Mouse (Mus musculus) gastrocnemius, postnatal 14 days (tissue): Measurements from ENCODE around the gene Uncx. TPM values are rescaled to one million over a fixed set of nuclear protein-coding genes. Genes with fewer than 3 reads are reported as not detected.

Experiments used
- DNase-seq: peaks from one replicate; pipeline ENCODE4 v3.0.0; 2021; ENCODE audit warnings: mixed read lengths
- intact Hi-C: fragments of 180-260 bp; cut with DNase I; formaldehyde crosslinking; loops from one replicate; pipeline ENCODE4 v1.15.1; 2025; ENCODE audit warnings: low total_unique reads
- total RNA-seq, 2 experiments: library from RNA; stranded (reverse); gene quantifications; 2 replicates each; pipeline ENCODE4 v1.2.3; 2021

The Uncx gene
- total RNA-seq, 2 experiments from 2014 or later: not detected

GRCm38 (mm10) chr5:139592850-139593249 lies 49.6 kb downstream of the Uncx start:
- intact Hi-C loops: no loop called here
- DNase-seq: no peak

- intact Hi-C loops: no loop called here
- DNase-seq: no peak
These were observed 50.5 kb downstream of the Uncx start for GRCm38 (mm10) chr5:139593746-139594145.

- intact Hi-C loops: no loop called here
- no peak for DNase-seq
These were observed 51.7 kb downstream of the Uncx start for GRCm38 (mm10) chr5:139595001-139595400.

Other genes with a start within 250 kb of the Uncx start
- 1 to 10 TPM in 1 of 2 experiments, under 1 TPM in 1; 0.78 to 2.0 TPM for gene Adap1, start 217.9 kb upstream of the Uncx start, total RNA-seq
- gene Cox19, start 192.1 kb upstream of the Uncx start, total RNA-seq: 10 to 100 TPM; 58.6 to 79.3 TPM
- gene Cyp2w1, start 190.9 kb upstream of the Uncx start, total RNA-seq: not detected
- 10 to 100 TPM; 17.2 to 26.0 TPM for gene Gpr146, start 165.8 kb upstream of the Uncx start, total RNA-seq
- gene C130050O18Rik, start 138.2 kb upstream of the Uncx start, total RNA-seq: under 1 TPM; 0.39 to 0.60 TPM
- gene Gper1, start 120.3 kb upstream of the Uncx start, total RNA-seq: 1 to 10 TPM; 2.2 to 2.4 TPM
- gene 3110082I17Rik, start 83.0 kb upstream of the Uncx start, total RNA-seq: 1 to 10 TPM; 9.2 TPM
- 10 to 100 TPM in 1 of 2 experiments, 1 to 10 TPM in 1; 8.6 to 10.2 TPM for gene Zfand2a, start 58.9 kb upstream of the Uncx start, total RNA-seq
- 1 to 10 TPM; 3.0 to 3.1 TPM for gene Micall2, start 192.8 kb downstream of the Uncx start, total RNA-seq
- 10 to 100 TPM; 36.1 to 36.4 TPM for gene Ints1, start 232.2 kb downstream of the Uncx start, total RNA-seq
- 10 to 100 TPM; 11.1 to 13.6 TPM for gene Mafk, start 248.0 kb downstream of the Uncx start, total RNA-seq